Mouse (Mus musculus) myocyte (in vitro differentiated cells): ENCODE results near the gene Fgd2.

Experiments used
- E2F4 ChIP-seq: IDR thresholded peaks from one replicate; pipeline ENCODE4 v1.6.1; 2011; ENCODE audit warnings: mild to moderate bottlenecking, control low read depth, moderate library complexity; ENCODE audit not compliant: insufficient read depth
- MAX ChIP-seq: IDR thresholded peaks from one replicate; pipeline ENCODE4 v1.6.1; 2011; ENCODE audit warnings: low read depth, mild to moderate bottlenecking, control low read depth
- MYOG ChIP-seq, 3 experiments: IDR thresholded peaks; one replicate each; pipeline ENCODE4 v1.6.1; 2011; ENCODE audit warnings: control low read depth in 2 of 3, low read depth in 2 of 3, mild to moderate bottlenecking in 2 of 3; ENCODE audit not compliant: insufficient read length in 2 of 3, control insufficient read depth in 1 of 3, insufficient read depth in 1 of 3
- POLR2A ChIP-seq: IDR thresholded peaks from one replicate; pipeline ENCODE4 v1.6.1; 2011; ENCODE audit warnings: low read depth, mild to moderate bottlenecking, control low read depth, moderate library complexity; ENCODE audit not compliant: insufficient read length
- USF1 ChIP-seq: IDR thresholded peaks from one replicate; pipeline ENCODE4 v1.6.1; 2011; ENCODE audit warnings: low read depth, mild to moderate bottlenecking, control low read depth, moderate library complexity

GRCm38 (mm10) chr17:29339170-29339768, 21.4 kb upstream of the Fgd2 start:
- TF ChIP-seq POLR2A (no peak), E2F4 (no peak), USF1 (no peak), MYOG (IDR thresholded peaks at IDR 0.05; ENCODE audit: control insufficient read depth in 1 of 3, insufficient read depth in 1 of 3, insufficient read length in 2 of 3, low read depth in 2 of 3) (peak in 1 of 3 experiments; percentile 2), MAX (no peak)
